8 mouse cellular contexts compared by ENCODE assay signal in genomic region chr2:174463789-174464523, GRCm38 (mm10). TPM values are rescaled to one million over a fixed set of nuclear protein-coding genes. Genes with fewer than 3 reads are reported as not detected.
DNase-seq lines count a peak whose midpoint lies in the region; ATAC-seq lines count a peak whose summit lies in the region.

Gene Atp5e (minus strand): TSS chr2:174464105.

- H3K4me1 ChIP-seq in megakaryocyte, embryonic 14.5 days, result peaks cover 70% of the 10 kb centered on the region

- peak within 1 kb of the TSS; percentile 94 for H3K4me3 ChIP-seq in megakaryocyte, embryonic 14.5 days (replicated peaks)

- no peaks in the 10 kb centered on the region for H3K9me3 ChIP-seq in megakaryocyte, embryonic 14.5 days

- ATAC-seq in common myeloid progenitor, adult 5-6 weeks (replicated peaks; ENCODE audit: low read depth, poor library complexity, severe bottlenecking), result peak; percentile 99

- DNase-seq in ZHBTc4 (ENCODE audit: low read depth, low spot score), result peak; percentile 97
- peak; percentile 92 to 96 for DNase-seq in gastrocnemius, adult 8-10 months (ENCODE audit: low spot score in 2 of 2)
- peak; percentile 58 for DNase-seq in hindlimb bud, embryonic 11.5 days (ENCODE audit: extremely low spot score, low read depth, low spot score)
- DNase-seq in left cerebral cortex, adult 8-10 months (ENCODE audit: low spot score in 2 of 2), result peak; percentile 92 to 97
- DNase-seq in right cerebral cortex, postnatal 10 days (ENCODE audit: low spot score in 2 of 2), result peak; percentile 98 to 99
- peak; percentile 92 for DNase-seq in urinary bladder, postnatal 25 days (ENCODE audit: low spot score)

- peaks cover 81% of the 10 kb centered on the region for H3K36me3 ChIP-seq in megakaryocyte, embryonic 14.5 days (replicated peaks; ENCODE audit: low read length)

- no peaks in the 10 kb centered on the region for H3K27me3 ChIP-seq in megakaryocyte, embryonic 14.5 days (replicated peaks)

RNA-seq across cellular contexts. Expression of gene Atp5e, which starts in this region (rescaled TPM):
- total RNA-seq in common myeloid progenitor, adult 5-6 weeks (2017), result 252 and 315 TPM in 2 replicates
- total RNA-seq in gastrocnemius, adult 8-10 months (2022), result 1,000 to 10,000 TPM; 1,170 to 1,318 (median 1,227) TPM
- total RNA-seq in left cerebral cortex, adult 8-10 months (2022), result 100 to 1,000 TPM; 263 to 320 (median 287) TPM
- polyA plus RNA-seq in megakaryocyte, embryonic 14.5 days (2012; ENCODE audit: insufficient read depth, low replicate concordance), result 161 and 328 TPM in 2 replicates

Comparison
In these comparisons a context has a peak if more than half of its experiments do, and no peak if none do; other contexts are left out.
1. Peak in every context shown above with its lines: DNase-seq, ATAC-seq and H3K4me3 ChIP-seq.